Mouse (Mus musculus) liver, postnatal 0 days (tissue): Measurements from ENCODE around the gene Cxcl1.

ENCODE experiments used
- CTCF ChIP-seq: sonication (generic); IDR thresholded peaks from 2 replicates; pipeline ENCODE4 v1.5.1; 2016; ENCODE audit warnings: antibody characterized with exemption, low read depth
- EP300 ChIP-seq: IDR thresholded peaks from 2 replicates; pipeline ENCODE4 v1.6.1; 2016; ENCODE audit warnings: antibody characterized with exemption, low read depth, mild to moderate bottlenecking

GRCm38 (mm10) chr5:90880335-90880850, 10.6 kb upstream of the Cxcl1 start:
- no peak for TF ChIP-seq CTCF
- no peak for TF ChIP-seq EP300
